Mouse (Mus musculus) olfactory bulb, adult 2 months (tissue): ENCODE results near the gene Osbpl5. TPM values are rescaled to one million over a fixed set of nuclear protein-coding genes. Genes with fewer than 3 reads are reported as not detected.
A peak's percentile ranks its signal among the peaks of the same experiment; 100 is the strongest.

Experiments
- H3K27ac ChIP-seq: fragments of 200-500 bp; 2 replicates; pipeline ENCODE4 v1.5.1; 2012; ENCODE audit warnings: low read depth, low read length; ENCODE audit not compliant: insufficient read depth
- H3K4me1 ChIP-seq: fragments of 200-500 bp; 2 replicates; pipeline ENCODE4 v1.6.1; 2012; ENCODE audit warnings: low read length; ENCODE audit not compliant: control insufficient read depth, insufficient read depth
- H3K4me3 ChIP-seq: fragments of 200-500 bp; 2 replicates; pipeline ENCODE4 v1.5.1; 2012; ENCODE audit warnings: mild to moderate bottlenecking, low read depth, low read length, moderate library complexity; ENCODE audit not compliant: insufficient read depth
- CTCF ChIP-seq: fragments of 200-500 bp; IDR thresholded peaks from 2 replicates; pipeline ENCODE4 v1.5.1; 2012; ENCODE audit warnings: low read depth, mild to moderate bottlenecking, low read length, moderate library complexity; ENCODE audit not compliant: insufficient read depth
- POLR2A ChIP-seq: fragments of 200-500 bp; IDR thresholded peaks from 2 replicates; pipeline ENCODE4 v1.6.1; 2012; ENCODE audit warnings: mild to moderate bottlenecking, low read depth, low read length, moderate library complexity; ENCODE audit not compliant: insufficient read depth
- WGBS: fragments of 180-500 bp; shearing (Covaris S2); methylation state at CpG from one replicate; pipeline ENCODE4 v1.1.7; 2018; 5-methylcytosine and 5-hydroxymethylcytosine counted together
- polyA plus RNA-seq: library from polyadenylated mRNA; stranded (reverse); fragments of >200 nt; gene quantifications from 2 replicates; pipeline ENCODE4 v1.2.4, GENCODE M21; 2012; ENCODE audit warnings: low replicate concordance; ENCODE audit not compliant: missing spikeins, insufficient read depth, insufficient read length

Gene Osbpl5
- polyA plus RNA-seq, result not detected in 2 replicates

- no peak for TF ChIP-seq CTCF
- no peak for TF ChIP-seq POLR2A
- Histone ChIP-seq H3K4me3 (peak within 1 kb of the TSS; percentile 39), H3K4me1 (peaks cover 10% of the 10 kb centered on the region), H3K27ac (no peak within 1 kb of the TSS)
- WGBS, result 15% methylated on average over 22 of the region's 22 CpGs
Measured at GRCm38 (mm10) chr7:143756125-143757026, at the start of gene Osbpl5. TSS of gene Osbpl5 (minus strand) at chr7:143756985.

GRCm38 (mm10) chr7:143805199-143805624 is 48.4 kb upstream of the Osbpl5 start:
- no peak overlapping the region for H3K27ac ChIP-seq
- H3K4me3 ChIP-seq, result no peak overlapping the region
- TF ChIP-seq POLR2A (no peak), CTCF (no peak)
- 39% methylated on average over 5 of the region's 5 CpGs for WGBS
- H3K4me1 ChIP-seq, result 0 out of 2 replicates have a peak, but pooled peaks cover 5% of the 10 kb centered on the region

DNA sequence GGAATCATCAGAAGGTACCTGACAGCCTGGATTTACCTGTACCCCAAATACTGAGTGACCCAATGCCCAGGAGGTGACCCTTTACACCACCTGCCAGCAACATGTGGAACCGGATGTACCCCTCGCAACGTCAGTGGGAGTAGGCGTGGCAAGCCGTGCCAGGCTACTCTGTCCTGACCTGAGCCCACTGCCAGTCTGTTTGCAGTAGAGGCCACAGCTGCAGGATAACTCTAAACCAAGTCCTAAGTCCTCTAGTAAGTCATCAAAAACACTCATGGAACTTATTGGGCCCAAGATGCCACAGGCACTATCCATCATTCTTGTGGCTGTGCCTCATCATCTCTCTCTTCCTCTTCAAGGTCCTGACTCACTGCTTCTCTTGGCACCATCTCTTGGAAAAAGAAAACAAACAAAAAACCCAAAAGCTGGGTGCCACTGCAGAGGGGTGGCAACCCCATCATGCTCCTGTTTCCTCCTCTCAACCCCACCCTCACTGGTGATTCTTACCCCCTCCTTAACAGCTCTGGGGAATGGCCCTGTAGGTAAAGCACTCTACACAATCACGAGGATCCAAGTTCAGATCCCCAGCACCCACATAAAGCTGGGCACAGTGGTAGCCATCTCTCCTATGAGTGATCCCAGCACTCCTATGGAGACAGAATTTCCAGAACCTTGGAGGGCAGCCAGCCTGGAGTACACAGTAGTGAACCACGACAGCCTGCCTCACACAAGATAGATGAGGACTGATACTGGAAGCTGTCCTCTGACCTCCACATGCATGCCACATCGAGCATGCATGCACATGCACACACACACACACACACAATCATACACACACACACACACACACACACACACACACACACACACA is 44.6 kb upstream of the Osbpl5 start:
- Histone ChIP-seq H3K4me1 (0 out of 2 replicates have a peak, but pooled peaks cover 5% of the 10 kb centered on the region), H3K4me3 (no peak overlapping the region), H3K27ac (no peak overlapping the region)
- 89% methylated on average over 8 of the region's 8 CpGs for WGBS
- TF ChIP-seq CTCF (no peak), POLR2A (no peak)

DNA sequence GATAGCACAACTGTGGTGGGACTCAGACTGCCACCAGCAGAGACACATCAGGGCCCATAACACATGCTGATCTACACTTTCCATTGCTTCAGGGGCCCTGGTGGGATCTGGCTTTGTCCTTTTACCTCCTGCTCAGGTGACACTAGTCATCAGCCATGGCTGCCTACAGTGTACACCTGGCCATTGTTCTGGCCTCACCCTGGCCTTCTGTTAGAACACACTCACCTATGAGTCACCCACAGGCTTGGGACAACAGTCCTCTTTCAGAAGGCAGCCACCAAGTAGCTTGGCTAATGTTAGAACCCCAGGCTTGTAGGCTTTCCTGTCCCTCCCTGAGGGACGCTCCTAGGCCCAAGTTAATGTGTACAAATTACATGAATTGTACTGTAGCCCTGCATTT is 44.0 kb upstream of the Osbpl5 start:
- TF ChIP-seq POLR2A (no peak), CTCF (no peak)
- H3K27ac ChIP-seq, result no peak overlapping the region
- H3K4me1 ChIP-seq, result 0 out of 2 replicates have a peak, but pooled peaks cover 3% of the 10 kb centered on the region
- no peak overlapping the region for H3K4me3 ChIP-seq
- 100% methylated on average over 1 of the region's 1 CpGs for WGBS

GRCm38 (mm10) chr7:143798783-143799182 is 42.0 kb upstream of the Osbpl5 start:
- TF ChIP-seq POLR2A (no peak), CTCF (no peak)
- H3K4me3 ChIP-seq, result no peak overlapping the region
- H3K4me1 ChIP-seq, result no peaks in the 10 kb centered on the region
- 87% methylated on average over 4 of the region's 4 CpGs for WGBS
- no peak overlapping the region for H3K27ac ChIP-seq

GRCm38 (mm10) chr7:143793121-143793520 is 36.3 kb upstream of the Osbpl5 start:
- 61% methylated on average over 4 of the region's 4 CpGs for WGBS
- no peak overlapping the region for H3K27ac ChIP-seq
- no peaks in the 10 kb centered on the region for H3K4me1 ChIP-seq
- TF ChIP-seq POLR2A (no peak), CTCF (no peak)
- H3K4me3 ChIP-seq, result no peak overlapping the region

- TF ChIP-seq POLR2A, result no peak
- TF ChIP-seq CTCF, result no peak
- no peaks in the 10 kb centered on the region for H3K4me1 ChIP-seq
- no peak overlapping the region for H3K27ac ChIP-seq
- 72% methylated on average over 6 of the region's 6 CpGs for WGBS
- no peak overlapping the region for H3K4me3 ChIP-seq
Measured at GRCm38 (mm10) chr7:143792336-143792985, 35.7 kb upstream of the Osbpl5 start.

DNA sequence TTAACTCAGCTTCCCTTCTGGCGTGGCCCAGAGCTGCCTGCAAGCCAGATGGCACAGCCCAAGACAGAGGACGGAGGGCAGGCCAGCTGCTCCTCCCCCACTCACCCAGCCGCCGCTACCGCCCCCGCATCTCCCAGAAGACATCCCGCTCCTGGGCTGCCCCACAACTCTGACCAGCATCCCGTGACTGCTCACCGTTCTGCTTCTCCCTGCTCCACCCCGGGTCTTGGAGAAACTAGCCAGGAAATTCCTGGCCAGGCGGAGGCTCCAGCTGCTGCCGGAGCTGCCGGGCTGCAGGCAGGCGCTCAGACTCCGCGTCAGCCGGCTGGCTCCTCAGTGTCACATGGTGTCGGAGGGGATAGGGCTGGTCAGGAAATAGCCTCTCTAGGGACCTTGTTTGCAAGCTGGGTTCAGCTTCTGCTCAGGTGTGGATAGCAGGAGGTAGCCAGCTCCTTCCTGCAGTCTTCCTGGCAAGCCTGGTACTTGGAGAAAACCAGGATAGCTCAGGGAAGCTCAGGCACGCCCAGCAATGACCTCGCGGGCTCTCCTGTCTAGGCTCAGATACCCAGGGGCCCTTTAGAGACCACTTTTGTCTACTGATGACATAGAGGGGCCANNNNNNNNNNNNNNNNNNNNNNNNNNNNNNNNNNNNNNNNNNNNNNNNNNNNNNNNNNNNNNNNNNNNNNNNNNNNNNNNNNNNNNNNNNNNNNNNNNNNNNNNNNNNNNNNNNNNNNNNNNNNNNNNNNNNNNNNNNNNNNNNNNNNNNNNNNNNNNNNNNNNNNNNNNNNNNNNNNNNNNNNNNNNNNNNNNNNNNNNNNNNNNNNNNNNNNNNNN is 27.4 kb upstream of the Osbpl5 start, which contains the start of gene Mrgpre:
Mrgpre (minus strand) TSS at position 505 of the 834 bp plus-strand sequence.
- Histone ChIP-seq H3K4me3 (peak within 1 kb of the TSS; percentile 57), H3K27ac (no peak within 1 kb of the TSS), H3K4me1 (peaks cover 19% of the 10 kb centered on the region)
- 4% methylated on average over 21 of the region's 21 CpGs for WGBS
- TF ChIP-seq POLR2A (peak; percentile 58), CTCF (no peak)
